Mouse (Mus musculus) liver, embryonic 14.5 days (tissue): Measurements from ENCODE around the gene Prrg2.

Experiments used
- CTCF ChIP-seq: IDR thresholded peaks from 2 replicates; pipeline ENCODE4 v1.5.1; 2016; ENCODE audit warnings: antibody characterized with exemption, low read depth, control low read depth
- EP300 ChIP-seq: IDR thresholded peaks from 2 replicates; pipeline ENCODE4 v1.6.1; 2016; ENCODE audit warnings: antibody characterized with exemption, low read depth

GRCm38 (mm10) chr7:45072230-45072629 lies 9.8 kb upstream of the Prrg2 start:
- peak; percentile 67 for TF ChIP-seq CTCF
- no peak for TF ChIP-seq EP300
